Mouse (Mus musculus): ENCODE measurements around the gene Ptpn22. TPM values are rescaled to one million over a fixed set of nuclear protein-coding genes. Genes with fewer than 3 reads are reported as not detected.
"Not testable (repeated sequence)": the region's sequence is repeated elsewhere in the genome, so short reads cannot be mapped to it uniquely, and the experiment has no call there.

Gene Ptpn22
- polyA plus RNA-seq, 1 experiment from 2014 or later = 0.62 TPM

DNA sequence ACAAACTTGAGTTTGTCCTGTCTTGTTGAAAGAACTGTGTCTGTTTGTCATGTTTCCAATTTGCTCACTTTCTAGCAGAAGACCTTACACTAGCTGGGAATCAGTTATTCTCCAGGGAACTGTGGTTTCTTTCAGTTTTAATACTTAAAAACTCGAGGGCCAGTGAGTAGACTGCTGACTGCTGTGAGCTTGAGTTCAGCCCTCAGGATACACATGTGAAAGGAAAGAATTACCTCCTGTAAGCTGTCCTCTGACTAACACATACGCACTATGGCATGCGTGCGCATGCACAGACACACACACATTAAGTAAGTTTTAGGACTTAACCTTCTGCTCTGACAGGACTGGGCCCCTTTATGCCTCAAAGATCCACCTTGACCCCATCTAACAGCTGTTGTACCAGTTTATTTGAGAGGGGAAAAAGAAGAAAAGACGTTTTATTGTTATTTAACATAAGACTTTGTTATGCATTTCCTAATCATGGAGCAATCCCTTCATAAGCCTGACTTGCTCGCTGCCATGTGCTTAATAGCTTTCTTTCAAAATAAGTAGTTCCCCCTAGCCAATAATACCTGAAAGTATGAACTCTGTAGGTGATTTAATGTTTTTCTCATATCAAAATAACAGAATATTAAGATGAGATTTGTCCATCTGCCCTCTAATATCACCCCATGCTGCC, 24.2 kb upstream of the Ptpn22 start:
- Histone ChIP-seq H3K27me3 (ENCODE audit: control insufficient read depth, insufficient read depth, low read depth, low read length) (no peaks in the 10 kb centered on the region), H3K4me1 (ENCODE audit: control insufficient read depth, insufficient read depth, low read length) (no peaks in the 10 kb centered on the region), H3K4me3 (ENCODE audit: low read depth, low read length) (no peak overlapping the region), H3K27ac (ENCODE audit: low read length) (no peak overlapping the region), H3K4me2 (ENCODE audit: low read length) (no peak overlapping the region), H3K9me3 (replicated peaks; ENCODE audit: control insufficient read depth, low read length, poor library complexity, severe bottlenecking) (no peaks in the 10 kb centered on the region), H3K9ac (ENCODE audit: low read depth, low read length) (no peak overlapping the region), H3K36me3 (ENCODE audit: control insufficient read depth, insufficient read depth, low read length) (no peaks in the 10 kb centered on the region)
- 78% methylated on average over 6 of the region's 6 CpGs for WGBS
- ATAC-seq = no peak

GRCm38 (mm10) chr3:103835951-103836310, 23.7 kb upstream of the Ptpn22 start:
- Histone ChIP-seq H3K9ac (ENCODE audit: low read depth, low read length) (no peak overlapping the region), H3K9me3 (replicated peaks; ENCODE audit: control insufficient read depth, low read length, poor library complexity, severe bottlenecking) (no peaks in the 10 kb centered on the region), H3K4me3 (ENCODE audit: low read depth, low read length) (no peak overlapping the region), H3K27ac (ENCODE audit: low read length) (no peak overlapping the region), H3K36me3 (ENCODE audit: control insufficient read depth, insufficient read depth, low read length) (no peaks in the 10 kb centered on the region), H3K4me1 (ENCODE audit: control insufficient read depth, insufficient read depth, low read length) (no peaks in the 10 kb centered on the region), H3K4me2 (ENCODE audit: low read length) (no peak overlapping the region), H3K27me3 (ENCODE audit: control insufficient read depth, insufficient read depth, low read depth, low read length) (no peaks in the 10 kb centered on the region)
- ATAC-seq = no peak
- WGBS = 84% methylated on average over 10 of the region's 10 CpGs

DNA sequence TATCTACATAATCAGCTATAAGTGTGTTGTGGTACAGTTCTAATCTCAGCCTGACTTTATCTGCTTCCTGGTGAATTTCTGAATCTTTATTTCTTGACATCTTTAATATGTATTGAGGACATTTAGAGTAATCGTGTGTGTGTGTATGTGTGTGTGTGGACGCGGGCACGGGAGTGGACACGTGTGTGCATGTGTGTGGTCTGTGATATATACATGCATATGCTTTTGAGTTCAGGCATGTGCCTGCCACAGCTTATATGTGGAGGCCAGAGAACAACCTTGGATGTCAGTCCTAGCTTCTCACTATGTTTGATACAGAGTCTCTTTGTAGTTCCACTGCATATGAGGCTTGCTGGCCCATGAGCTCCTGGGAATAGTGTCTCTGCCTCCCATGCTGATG, 23.1 kb upstream of the Ptpn22 start:
- H3K9me3 ChIP-seq (replicated peaks; ENCODE audit: control insufficient read depth, low read length, poor library complexity, severe bottlenecking) = no peaks in the 10 kb centered on the region
- no peak for ATAC-seq
- no peaks in the 10 kb centered on the region for H3K36me3 ChIP-seq (ENCODE audit: control insufficient read depth, insufficient read depth, low read length)
- no peaks in the 10 kb centered on the region for H3K4me1 ChIP-seq (ENCODE audit: control insufficient read depth, insufficient read depth, low read length)
- WGBS = 93% methylated on average over 5 of the region's 5 CpGs
- H3K4me3 ChIP-seq (ENCODE audit: low read depth, low read length) = no peak overlapping the region
- no peaks in the 10 kb centered on the region for H3K27me3 ChIP-seq (ENCODE audit: control insufficient read depth, insufficient read depth, low read depth, low read length)
- H3K27ac ChIP-seq (ENCODE audit: low read length) = no peak overlapping the region
- H3K4me2 ChIP-seq (ENCODE audit: low read length) = no peak overlapping the region
- H3K9ac ChIP-seq (ENCODE audit: low read depth, low read length) = no peak overlapping the region

GRCm38 (mm10) chr3:103839711-103840110, 19.9 kb upstream of the Ptpn22 start:
- 90% methylated on average over 6 of the region's 6 CpGs for WGBS

GRCm38 (mm10) chr3:103840195-103840594, 19.4 kb upstream of the Ptpn22 start:
- not testable (repeated sequence) for ATAC-seq; H3K4me3 ChIP-seq (ENCODE audit: low read depth, low read length); H3K4me2 ChIP-seq (ENCODE audit: low read length); H3K9ac ChIP-seq (ENCODE audit: low read depth, low read length); H3K27me3 ChIP-seq (ENCODE audit: control insufficient read depth, insufficient read depth, low read depth, low read length); H3K27ac ChIP-seq (ENCODE audit: low read length); H3K36me3 ChIP-seq (ENCODE audit: control insufficient read depth, insufficient read depth, low read length); H3K9me3 ChIP-seq (replicated peaks; ENCODE audit: control insufficient read depth, low read length, poor library complexity, severe bottlenecking); H3K4me1 ChIP-seq (ENCODE audit: control insufficient read depth, insufficient read depth, low read length)
- WGBS = 81% methylated on average over 3 of the region's 3 CpGs

More at GRCm38 (mm10) chr3:103839711-103840110, 19.9 kb upstream of the Ptpn22 start:
- Histone ChIP-seq H3K36me3 (ENCODE audit: control insufficient read depth, insufficient read depth, low read length) (no peaks in the 10 kb centered on the region), H3K9me3 (replicated peaks; ENCODE audit: control insufficient read depth, low read length, poor library complexity, severe bottlenecking) (no peaks in the 10 kb centered on the region; the same call in 1 of the 2 replicates), H3K4me1 (ENCODE audit: control insufficient read depth, insufficient read depth, low read length) (no peaks in the 10 kb centered on the region), H3K4me3 (ENCODE audit: low read depth, low read length) (no peak overlapping the region), H3K4me2 (ENCODE audit: low read length) (no peak overlapping the region), H3K27ac (ENCODE audit: low read length) (no peak overlapping the region), H3K9ac (ENCODE audit: low read depth, low read length) (no peak overlapping the region), H3K27me3 (ENCODE audit: control insufficient read depth, insufficient read depth, low read depth, low read length) (no peaks in the 10 kb centered on the region)
- ATAC-seq = no peak

GRCm38 (mm10) chr3:103840946-103841345, 18.6 kb upstream of the Ptpn22 start:
- not testable (repeated sequence) for H3K27me3 ChIP-seq (ENCODE audit: control insufficient read depth, insufficient read depth, low read depth, low read length)

DNA sequence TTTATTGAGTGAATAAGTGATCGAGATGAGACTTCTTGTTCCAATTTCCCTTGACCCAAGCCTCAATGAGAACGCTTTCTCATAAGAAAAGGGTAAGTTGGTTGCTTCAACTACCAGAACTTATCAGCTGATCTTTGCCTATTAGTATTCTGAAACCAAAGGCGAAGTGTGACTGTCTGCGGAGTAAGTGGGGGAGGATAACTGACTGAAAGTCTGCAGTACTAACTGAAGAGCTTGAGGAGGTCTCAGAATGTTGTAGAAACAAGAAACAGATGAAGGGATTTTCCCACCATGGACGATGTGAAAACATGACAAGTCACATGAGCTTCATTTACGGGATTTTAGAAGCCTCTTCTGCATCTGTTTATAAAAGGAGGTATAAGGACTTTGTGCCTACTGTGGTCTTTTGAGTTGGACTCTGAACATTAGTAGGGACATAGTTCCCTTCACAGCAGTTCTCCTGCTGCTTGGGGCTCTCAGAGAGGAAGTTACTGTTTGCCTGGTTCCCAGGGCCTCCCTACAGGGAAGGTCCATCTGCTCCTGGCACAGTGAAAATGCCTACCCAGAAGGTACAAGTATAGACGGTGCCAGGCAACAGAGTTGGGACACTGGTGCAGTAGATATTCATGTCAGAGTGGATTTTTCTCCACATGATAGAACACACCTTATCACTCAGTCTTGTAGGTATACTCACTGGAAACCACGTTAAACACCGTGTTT, 8.8 kb upstream of the Ptpn22 start:
- Histone ChIP-seq H3K4me2 (ENCODE audit: low read length) (no peak overlapping the region), H3K36me3 (ENCODE audit: control insufficient read depth, insufficient read depth, low read length) (no peaks in the 10 kb centered on the region), H3K27me3 (ENCODE audit: control insufficient read depth, insufficient read depth, low read depth, low read length) (no peaks in the 10 kb centered on the region), H3K9ac (ENCODE audit: low read depth, low read length) (no peak overlapping the region), H3K27ac (ENCODE audit: low read length) (no peak overlapping the region), H3K9me3 (replicated peaks; ENCODE audit: control insufficient read depth, low read length, poor library complexity, severe bottlenecking) (no peaks in the 10 kb centered on the region), H3K4me3 (ENCODE audit: low read depth, low read length) (no peak overlapping the region), H3K4me1 (ENCODE audit: control insufficient read depth, insufficient read depth, low read length) (no peaks in the 10 kb centered on the region)
- ATAC-seq = no peak
- WGBS = 84% methylated on average over 9 of the region's 9 CpGs

More at GRCm38 (mm10) chr3:103840946-103841345, 18.6 kb upstream of the Ptpn22 start:
- H3K9me3 ChIP-seq (replicated peaks; ENCODE audit: control insufficient read depth, low read length, poor library complexity, severe bottlenecking); H3K4me2 ChIP-seq (ENCODE audit: low read length); H3K4me3 ChIP-seq (ENCODE audit: low read depth, low read length); H3K36me3 ChIP-seq (ENCODE audit: control insufficient read depth, insufficient read depth, low read length); H3K4me1 ChIP-seq (ENCODE audit: control insufficient read depth, insufficient read depth, low read length); H3K9ac ChIP-seq (ENCODE audit: low read depth, low read length); H3K27ac ChIP-seq (ENCODE audit: low read length); ATAC-seq: not testable (repeated sequence)
- WGBS = 95% methylated on average over 7 of the region's 7 CpGs

DNA sequence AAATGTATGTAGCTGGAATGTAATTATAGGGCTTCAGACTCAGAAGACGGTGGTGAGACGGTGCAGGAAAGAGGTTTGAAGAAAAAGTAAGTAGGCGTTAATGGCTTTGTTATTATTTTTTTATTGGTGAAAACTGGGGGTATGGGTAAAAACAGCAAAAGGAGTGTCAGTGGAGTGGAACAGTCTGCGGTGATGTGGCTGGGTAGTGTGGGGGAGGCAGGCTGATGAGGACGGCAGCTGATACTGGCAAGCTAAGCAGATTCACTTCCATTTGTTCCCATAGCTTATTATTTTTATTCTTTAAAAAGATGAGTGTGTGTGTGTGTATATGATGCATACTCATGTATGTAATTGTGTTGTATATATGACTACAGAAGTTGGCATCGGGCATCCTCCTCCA, 8.1 kb upstream of the Ptpn22 start:
- WGBS = 91% methylated on average over 6 of the region's 6 CpGs
- H3K4me1 ChIP-seq (ENCODE audit: control insufficient read depth, insufficient read depth, low read length) = no peaks in the 10 kb centered on the region
- H3K27me3 ChIP-seq (ENCODE audit: control insufficient read depth, insufficient read depth, low read depth, low read length) = no peaks in the 10 kb centered on the region
- no peaks in the 10 kb centered on the region for H3K9me3 ChIP-seq (replicated peaks; ENCODE audit: control insufficient read depth, low read length, poor library complexity, severe bottlenecking)
- no peak overlapping the region for H3K27ac ChIP-seq (ENCODE audit: low read length)
- H3K36me3 ChIP-seq (ENCODE audit: control insufficient read depth, insufficient read depth, low read length) = no peaks in the 10 kb centered on the region
- H3K4me2 ChIP-seq (ENCODE audit: low read length) = no peak overlapping the region
- ATAC-seq = no peak
- no peak overlapping the region for H3K4me3 ChIP-seq (ENCODE audit: low read depth, low read length)
- H3K9ac ChIP-seq (ENCODE audit: low read depth, low read length) = no peak overlapping the region

GRCm38 (mm10) chr3:103851882-103852281, 7.7 kb upstream of the Ptpn22 start:
- Histone ChIP-seq H3K9ac (ENCODE audit: low read depth, low read length) (no peak overlapping the region), H3K4me3 (ENCODE audit: low read depth, low read length) (no peak overlapping the region), H3K36me3 (ENCODE audit: control insufficient read depth, insufficient read depth, low read length) (no peaks in the 10 kb centered on the region), H3K4me2 (ENCODE audit: low read length) (no peak overlapping the region), H3K27ac (ENCODE audit: low read length) (no peak overlapping the region), H3K27me3 (ENCODE audit: control insufficient read depth, insufficient read depth, low read depth, low read length) (no peaks in the 10 kb centered on the region), H3K4me1 (ENCODE audit: control insufficient read depth, insufficient read depth, low read length) (no peaks in the 10 kb centered on the region), H3K9me3 (replicated peaks; ENCODE audit: control insufficient read depth, low read length, poor library complexity, severe bottlenecking) (no peaks in the 10 kb centered on the region)
- no peak for ATAC-seq
- 90% methylated on average over 8 of the region's 8 CpGs for WGBS
